Mouse (Mus musculus) testis, adult 2 months (tissue): ENCODE results near the gene Entpd1.

ENCODE experiments used
- CTCF ChIP-seq: fragments of 200-500 bp; IDR thresholded peaks from 2 replicates; pipeline ENCODE4 v1.5.1; 2012; ENCODE audit warnings: low read depth, mild to moderate bottlenecking, inconsistent platforms, low read length, moderate library complexity; ENCODE audit not compliant: control insufficient read depth, insufficient read depth, insufficient replicate concordance
- POLR2A ChIP-seq: fragments of 200-500 bp; IDR thresholded peaks from 2 replicates; pipeline ENCODE4 v1.6.1; 2012; ENCODE audit warnings: low read depth, mild to moderate bottlenecking, inconsistent platforms, low read length, moderate library complexity; ENCODE audit not compliant: control insufficient read depth

- TF ChIP-seq CTCF (no peak), POLR2A (no peak)
Observed at GRCm38 (mm10) chr19:40716981-40717380, 104.8 kb downstream of the Entpd1 start.
